9 mouse cellular contexts compared by ENCODE assay signal in the genomic region with DNA sequence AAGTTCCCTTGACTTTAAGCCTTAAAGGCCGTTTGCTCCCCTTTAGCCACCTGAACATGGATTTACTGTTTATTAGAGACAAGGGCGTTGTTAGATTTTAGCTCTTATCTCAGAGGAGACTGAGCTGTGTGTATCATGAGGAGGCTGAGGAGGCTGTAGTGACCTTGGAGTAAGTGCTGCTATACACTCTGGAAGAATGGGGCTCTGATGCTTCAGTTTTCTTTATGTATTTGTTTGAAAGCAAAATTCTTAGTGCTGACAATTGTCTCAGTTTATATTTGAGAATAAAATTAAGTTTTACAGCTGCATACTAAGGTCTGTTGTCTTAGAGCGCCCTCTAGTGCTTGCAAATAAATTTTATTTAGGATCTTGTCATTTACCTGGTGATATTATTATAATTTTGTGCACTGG. TPM values are rescaled to one million over a fixed set of nuclear protein-coding genes. Genes with fewer than 3 reads are reported as not detected.
DNase-seq lines count a peak whose midpoint lies in the region; ATAC-seq and TF ChIP-seq lines count a peak whose summit lies in the region.
"Had no signal": no experiment of that assay in that cellular context is flagged by ENCODE, and none has a peak within 500 bp of the region (broad histone marks: within the 10 kb centered on the region; RNA-seq: fewer than 3 reads in every experiment).

No protein-coding gene starts in this region.

- no peaks in the 10 kb centered on the region; the same call in 1 of the 2 replicates for H3K36me3 ChIP-seq in forebrain, postnatal 0 days (ENCODE audit: insufficient read depth)
- peaks cover 3% of the 10 kb centered on the region; the same call in 1 of the 2 replicates for H3K36me3 ChIP-seq in forebrain, embryonic 15.5 days
- H3K36me3 ChIP-seq in neural tube, embryonic 14.5 days (ENCODE audit: control insufficient read depth, insufficient read depth, low read length) = no peaks in the 10 kb centered on the region
- peaks cover 5% of the 10 kb centered on the region; the same call in 1 of the 2 replicates for H3K36me3 ChIP-seq in liver, embryonic 14.5 days (replicated peaks; ENCODE audit: control insufficient read depth, insufficient read depth, low read depth)

- H3K4me2 ChIP-seq in forebrain, postnatal 0 days (ENCODE audit: low read depth) = no peak overlapping the region
- no peak overlapping the region for H3K4me2 ChIP-seq in forebrain, embryonic 15.5 days (replicated peaks)
- H3K4me2 ChIP-seq in neural tube, embryonic 14.5 days (ENCODE audit: low read depth, low read length) = no peak overlapping the region
- H3K4me2 ChIP-seq in liver, embryonic 14.5 days (ENCODE audit: low read depth) = peak overlapping the region; percentile 50
- H3K4me2 ChIP-seq: limb, embryonic 12.5 days had no signal

- peak; percentile 53; the same call in 1 of the 2 replicates for ATAC-seq in forebrain, postnatal 0 days
- no peak for ATAC-seq in forebrain, embryonic 15.5 days (replicated peaks)
- 0 out of 2 replicates have a peak, but pooled peaks have one; percentile 34 for ATAC-seq in neural tube, embryonic 14.5 days (ENCODE audit: low read depth)
- ATAC-seq in liver, embryonic 14.5 days (ENCODE audit: insufficient read depth) = peak; percentile 88

- H3K9me3 ChIP-seq in forebrain, postnatal 0 days (ENCODE audit: low read length) = no peaks in the 10 kb centered on the region
- H3K9me3 ChIP-seq in forebrain, embryonic 15.5 days = no peaks in the 10 kb centered on the region
- no peaks in the 10 kb centered on the region for H3K9me3 ChIP-seq in neural tube, embryonic 14.5 days (ENCODE audit: control insufficient read depth, low read length)
- H3K9me3 ChIP-seq in liver, embryonic 14.5 days (ENCODE audit: control insufficient read depth, low read length) = 0 out of 2 replicates have a peak, but pooled peaks cover 2% of the 10 kb centered on the region
- H3K9me3 ChIP-seq: limb, embryonic 12.5 days had no signal

- DNase-seq in forebrain, postnatal 0 days = peak; percentile 85
- no peak for DNase-seq in neural tube, embryonic 10.5 days (ENCODE audit: extremely low spot score, low spot score)
- peak; percentile 75 for DNase-seq in embryo, embryonic 11 days
- DNase-seq in liver, embryonic 14.5 days (ENCODE audit: low read depth in 3 of 3, low spot score in 3 of 3) = peak in 2 of 3 experiments; percentile 54 to 64
- DNase-seq in thymus, postnatal 25 days = peak; percentile 7
- no peak for DNase-seq in layer of hippocampus, adult 11-12 months (ENCODE audit: low spot score)

- H3K4me3 ChIP-seq in forebrain, postnatal 0 days (ENCODE audit: low read depth, low read length) = no peak overlapping the region
- H3K4me3 ChIP-seq in forebrain, embryonic 15.5 days = no peak overlapping the region
- no peak overlapping the region for H3K4me3 ChIP-seq in neural tube, embryonic 14.5 days (ENCODE audit: low read depth, low read length)
- H3K4me3 ChIP-seq in liver, embryonic 14.5 days (ENCODE audit: insufficient read depth in 1 of 2, low read depth in 2 of 2, low read length in 2 of 2) = no peak overlapping the region
- H3K4me3 ChIP-seq: limb, embryonic 12.5 days had no signal

- H3K4me1 ChIP-seq in forebrain, postnatal 0 days (ENCODE audit: insufficient read depth) = no peaks in the 10 kb centered on the region
- H3K4me1 ChIP-seq in forebrain, embryonic 15.5 days = peaks cover 9% of the 10 kb centered on the region
- H3K4me1 ChIP-seq in neural tube, embryonic 14.5 days (ENCODE audit: control insufficient read depth, insufficient read depth, low read length) = no peaks in the 10 kb centered on the region
- peaks cover 14 to 28% of the 10 kb centered on the region in 2 experiments for H3K4me1 ChIP-seq in liver, embryonic 14.5 days (replicated peaks; ENCODE audit: control insufficient read depth in 2 of 2, insufficient read depth in 2 of 2, low read length in 1 of 2)
- H3K4me1 ChIP-seq: limb, embryonic 12.5 days had no signal

- TF ChIP-seq CTCF in forebrain, postnatal 0 days (IDR thresholded peaks at IDR 0.05; ENCODE audit: low read depth) = peak; percentile 79
- TF ChIP-seq CTCF in liver, embryonic 14.5 days (IDR thresholded peaks at IDR 0.05; ENCODE audit: low read depth) = peak; percentile 70

- no peak overlapping the region for H3K9ac ChIP-seq in forebrain, postnatal 0 days
- no peak overlapping the region for H3K9ac ChIP-seq in forebrain, embryonic 15.5 days (replicated peaks)
- H3K9ac ChIP-seq in neural tube, embryonic 14.5 days (replicated peaks; ENCODE audit: low read depth, low read length) = no peak overlapping the region
- H3K9ac ChIP-seq in liver, embryonic 14.5 days (replicated peaks) = no peak overlapping the region
- H3K9ac ChIP-seq: limb, embryonic 12.5 days had no signal

- H3K27ac ChIP-seq in forebrain, postnatal 0 days (ENCODE audit: low read depth, low read length) = no peak overlapping the region
- H3K27ac ChIP-seq in forebrain, embryonic 15.5 days (replicated peaks) = no peak overlapping the region
- H3K27ac ChIP-seq in neural tube, embryonic 14.5 days (ENCODE audit: low read depth, low read length) = no peak overlapping the region
- peak overlapping the region; percentile 49 for H3K27ac ChIP-seq in liver, embryonic 14.5 days
- H3K27ac ChIP-seq: limb, embryonic 12.5 days had no signal

- H3K27me3 ChIP-seq in forebrain, postnatal 0 days (ENCODE audit: insufficient read depth, low read length) = no peaks in the 10 kb centered on the region
- no peaks in the 10 kb centered on the region for H3K27me3 ChIP-seq in forebrain, embryonic 15.5 days
- no peaks in the 10 kb centered on the region for H3K27me3 ChIP-seq in neural tube, embryonic 14.5 days (ENCODE audit: control insufficient read depth, insufficient read depth, low read length)
- H3K27me3 ChIP-seq in liver, embryonic 14.5 days (ENCODE audit: control insufficient read depth, insufficient read depth, low read length) = no peaks in the 10 kb centered on the region
- H3K27me3 ChIP-seq: limb, embryonic 12.5 days had no signal

- TF ChIP-seq EP300 in liver, embryonic 14.5 days (IDR thresholded peaks at IDR 0.05; ENCODE audit: low read depth) = no peak; the same call in 1 of the 2 replicates

- WGBS in forebrain, postnatal 0 days = 40% methylated on average over 3 of the region's 3 CpGs
- 38% methylated on average over 3 of the region's 3 CpGs for WGBS in forebrain, embryonic 15.5 days
- WGBS in neural tube, embryonic 14.5 days = 49% methylated on average over 3 of the region's 3 CpGs
- WGBS in liver, embryonic 14.5 days (ENCODE audit: insufficient replicate concordance) = 9% methylated on average over 3 of the region's 3 CpGs

RNA-seq across cellular contexts. Expression of gene Pigk, which starts 35.6 kb away (rescaled TPM):
- total RNA-seq in forebrain, postnatal 0 days (2014; rRNA removed) = 29.7 and 31.8 TPM in 2 replicates
- polyA plus RNA-seq in forebrain, postnatal 0 days (2015; fragmentation: Nextera tagmentation; extraction: Ambion mirVana) = 41.1 and 46.0 TPM in 2 replicates
- 31.0 and 32.1 TPM in 2 replicates for polyA plus RNA-seq in forebrain, embryonic 15.5 days (2015; fragmentation: Nextera tagmentation; extraction: Ambion mirVana)
- polyA plus RNA-seq in neural tube, embryonic 14.5 days (2014; fragmentation: Nextera tagmentation; extraction: Ambion mirVana) = 50.3 and 52.5 TPM in 2 replicates
- polyA plus RNA-seq in liver, embryonic 14.5 days (2012; rRNA removed) = 7.0 and 7.9 TPM in 2 replicates
- polyA plus RNA-seq in liver, embryonic 14.5 days (2014; fragmentation: Nextera tagmentation; extraction: Ambion mirVana) = 22.2 and 23.3 TPM in 2 replicates

Comparison
In these comparisons a context has a peak if more than half of its experiments do, and no peak if none do; other contexts are left out.
1. DNase-seq: peak in forebrain, postnatal 0 days (single experiment), embryo, embryonic 11 days (single experiment), liver, embryonic 14.5 days (2 of 3) and thymus, postnatal 25 days (single experiment); none in neural tube, embryonic 10.5 days (single experiment) and layer of hippocampus, adult 11-12 months (single experiment).